Mouse (Mus musculus) frontal cortex, postnatal 36 days (tissue): Measurements from ENCODE around the gene Hist2h4.
"Not testable (repeated sequence)": the region's sequence is repeated elsewhere in the genome, so short reads cannot be mapped to it uniquely, and the experiment has no call there.

Source experiments
- DNase-seq, 2 experiments: peaks; one replicate each; pipeline ENCODE4 v3.0.0; 2022; ENCODE audit warnings: low spot score in 2 of 2

The Hist2h4 gene

DNA sequence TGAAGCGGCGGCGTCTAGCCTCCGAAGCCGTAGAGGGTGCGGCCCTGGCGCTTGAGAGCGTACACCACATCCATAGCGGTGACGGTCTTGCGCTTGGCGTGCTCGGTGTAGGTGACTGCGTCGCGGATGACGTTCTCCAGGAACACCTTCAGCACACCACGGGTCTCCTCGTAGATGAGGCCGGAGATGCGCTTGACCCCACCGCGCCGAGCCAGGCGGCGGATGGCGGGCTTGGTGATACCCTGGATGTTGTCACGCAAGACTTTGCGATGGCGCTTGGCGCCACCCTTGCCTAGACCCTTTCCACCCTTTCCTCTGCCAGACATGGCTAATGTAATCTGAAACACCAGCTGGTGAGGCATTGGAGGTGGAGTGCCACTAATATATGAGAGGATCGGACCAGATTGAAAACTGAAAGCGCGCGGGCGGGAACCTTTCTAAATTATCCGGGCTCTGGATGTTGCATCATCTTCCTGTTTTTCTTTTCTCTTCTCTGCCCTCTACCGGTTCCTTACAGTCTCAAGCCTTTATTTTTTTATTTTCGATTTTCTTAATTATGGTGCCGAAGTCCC is at the start of gene Hist2h4:
TSS of gene Hist2h4 (minus strand) at position 333 of the 572 bp plus-strand sequence.
- peak; percentile 98 to 100 for DNase-seq

GRCm38 (mm10) chr3:96312341-96313098 is 49.4 kb upstream of the Hist2h4 start:
- peak; percentile 32 to 49 for DNase-seq

- no peak for DNase-seq
Observed at GRCm38 (mm10) chr3:96309441-96309840, 46.3 kb upstream of the Hist2h4 start.

DNA sequence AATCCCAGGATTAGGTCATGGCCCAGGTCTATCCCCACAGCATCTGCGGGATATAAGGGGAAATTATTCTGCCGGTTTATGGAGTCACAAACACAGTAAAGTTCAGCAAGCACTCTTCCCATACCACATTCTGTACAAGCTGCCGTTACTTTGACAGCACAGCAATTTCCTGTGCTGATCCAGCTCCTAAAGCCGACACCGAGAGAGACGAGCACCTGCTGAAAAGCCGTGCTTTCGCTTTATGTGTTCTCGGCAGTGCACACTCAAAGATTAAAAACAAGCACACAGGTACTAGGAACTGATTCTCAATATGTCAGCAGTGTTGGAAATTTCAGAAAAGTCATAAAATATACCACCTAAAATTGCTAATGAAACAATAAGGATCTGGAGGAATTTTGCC is 43.4 kb upstream of the Hist2h4 start:
- DNase-seq = no peak

- DNase-seq = no peak
Observed at GRCm38 (mm10) chr3:96302076-96302475, 39.0 kb upstream of the Hist2h4 start.

- no peak for DNase-seq
Observed at GRCm38 (mm10) chr3:96300706-96301529, 37.8 kb upstream of the Hist2h4 start.

GRCm38 (mm10) chr3:96299562-96299961 is 36.5 kb upstream of the Hist2h4 start:
- no peak for DNase-seq

- DNase-seq = no peak
Observed at GRCm38 (mm10) chr3:96298360-96298759, 35.2 kb upstream of the Hist2h4 start.

DNA sequence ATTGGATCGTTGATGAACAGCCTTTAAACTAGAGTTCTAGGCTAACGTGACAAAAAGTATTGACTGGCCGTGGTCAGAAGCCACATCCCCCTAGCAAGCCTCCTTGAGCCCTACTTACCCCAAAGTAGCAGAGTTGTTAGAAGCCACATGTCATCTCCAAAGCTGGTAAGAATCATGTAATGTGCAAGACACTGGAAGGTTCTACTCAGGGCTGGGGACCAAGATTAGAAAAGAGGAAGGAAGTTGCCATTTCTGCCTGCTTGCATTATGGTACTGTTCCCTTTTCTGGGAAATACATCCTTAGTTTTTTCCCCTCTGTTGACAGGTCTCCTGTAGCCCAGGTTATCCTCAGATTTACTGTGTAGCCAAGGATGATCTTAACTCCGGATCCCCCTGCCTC is 30.7 kb upstream of the Hist2h4 start, which contains the start of gene Fcgr1:
TSS of gene Fcgr1 (minus strand) at position 183 of the 400 bp plus-strand sequence.
- DNase-seq = no peak

DNA sequence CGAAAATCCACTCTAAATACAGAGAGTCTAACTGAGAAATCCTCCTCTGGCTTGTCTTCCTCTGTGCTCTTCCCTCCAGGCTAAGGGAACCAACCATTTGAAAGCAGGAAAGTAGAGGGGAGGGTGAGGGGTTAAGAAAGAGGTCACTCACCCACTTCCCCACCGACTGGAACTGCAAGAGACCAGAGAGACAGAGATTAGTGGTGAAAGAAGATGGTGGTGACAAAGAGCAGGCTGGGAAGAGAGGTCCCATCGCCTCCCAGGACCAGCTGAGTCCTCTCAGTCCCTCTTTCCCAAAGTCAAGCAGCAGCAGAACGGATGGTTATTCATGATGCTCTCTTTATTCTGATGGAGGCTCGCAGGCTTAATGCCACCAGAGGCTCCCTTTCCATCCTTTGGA is 30.3 kb upstream of the Hist2h4 start:
- no peak for DNase-seq

GRCm38 (mm10) chr3:96292641-96293040 is 29.5 kb upstream of the Hist2h4 start:
- no peak for DNase-seq

DNA sequence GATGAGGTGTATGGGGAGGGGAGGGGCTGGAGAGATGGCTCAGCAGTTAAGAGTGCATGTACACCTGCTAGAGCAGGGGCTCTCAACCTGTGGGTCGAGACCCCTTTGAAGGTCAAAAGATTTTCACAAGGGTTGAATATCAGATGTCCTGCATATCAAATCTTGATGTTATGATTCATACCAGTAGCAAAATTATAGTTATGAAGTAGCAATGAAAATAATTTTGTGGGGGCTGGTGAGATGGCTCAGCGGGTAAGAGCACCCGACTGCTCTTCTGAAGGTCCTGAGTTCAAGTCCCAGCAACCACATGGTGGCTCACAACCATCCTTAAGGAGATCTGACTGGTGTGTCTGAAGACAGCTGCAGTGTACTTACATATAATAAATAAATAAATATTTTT is 27.6 kb upstream of the Hist2h4 start:
- DNase-seq = not testable (repeated sequence)

GRCm38 (mm10) chr3:96289201-96289600 is 26.1 kb upstream of the Hist2h4 start:
- no peak for DNase-seq

DNA sequence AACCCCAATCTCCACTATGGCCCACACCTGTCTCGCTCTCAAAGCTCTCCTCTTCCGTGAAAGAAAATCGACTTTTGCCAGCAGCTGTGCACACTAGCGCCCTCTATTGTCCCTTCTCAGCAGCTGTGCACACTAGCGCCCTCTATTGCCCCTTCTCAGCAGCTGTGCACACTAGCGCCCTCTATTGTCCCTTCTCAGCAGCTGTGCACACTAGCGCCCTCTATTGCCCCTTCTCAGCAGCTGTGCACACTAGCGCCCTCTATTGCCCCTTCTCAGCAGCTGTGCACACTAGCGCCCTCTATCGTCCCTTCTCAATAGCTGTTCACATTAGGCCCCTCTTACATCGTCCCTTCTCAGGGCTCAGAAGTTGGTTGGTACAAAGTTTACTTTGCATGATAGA is 24.2 kb upstream of the Hist2h4 start:
- not testable (repeated sequence) for DNase-seq

GRCm38 (mm10) chr3:96284457-96284856 is 21.3 kb upstream of the Hist2h4 start:
- peak in 1 of 2 experiments; percentile 60 for DNase-seq

DNA sequence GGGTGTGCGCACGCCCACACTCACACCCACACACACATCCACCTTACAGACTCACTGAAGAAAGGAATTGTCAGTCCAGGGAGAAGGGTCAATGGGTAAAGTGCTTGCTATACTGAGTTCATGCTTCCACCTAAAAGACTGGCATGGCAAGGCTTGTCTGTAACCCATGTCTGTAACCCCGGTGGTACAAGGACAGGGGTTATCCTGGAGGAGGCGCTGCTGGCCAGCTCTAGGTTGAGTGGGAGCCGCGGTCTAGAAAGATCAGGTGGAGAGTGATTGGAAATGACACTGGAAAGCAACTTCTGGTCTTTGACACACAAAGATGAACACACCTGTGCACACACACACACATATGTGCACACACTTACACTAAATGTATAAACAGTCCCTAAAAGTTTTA is 17.5 kb upstream of the Hist2h4 start:
- DNase-seq = no peak

GRCm38 (mm10) chr3:96277800-96278624 is 14.9 kb upstream of the Hist2h4 start:
- DNase-seq = peak; percentile 92 to 94

DNA sequence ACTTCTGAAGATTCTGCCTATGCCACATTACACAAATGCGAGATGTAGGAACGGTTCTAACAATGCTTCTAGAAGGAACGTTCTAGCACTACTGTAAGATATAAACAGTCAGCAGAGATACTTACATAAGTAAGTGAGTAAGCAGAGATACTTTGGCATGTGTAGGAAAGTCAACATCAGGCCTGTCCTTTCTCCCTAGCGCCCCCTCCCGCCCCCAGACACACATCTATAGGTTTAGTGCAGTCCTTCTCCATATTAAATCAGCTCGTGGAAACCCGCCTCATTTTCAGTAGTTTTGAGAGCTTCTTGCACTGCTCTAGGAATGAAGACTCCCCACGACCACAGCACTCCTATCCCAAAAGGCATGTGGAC is 14.3 kb upstream of the Hist2h4 start:
- peak in 1 of 2 experiments; percentile 46 for DNase-seq

DNA sequence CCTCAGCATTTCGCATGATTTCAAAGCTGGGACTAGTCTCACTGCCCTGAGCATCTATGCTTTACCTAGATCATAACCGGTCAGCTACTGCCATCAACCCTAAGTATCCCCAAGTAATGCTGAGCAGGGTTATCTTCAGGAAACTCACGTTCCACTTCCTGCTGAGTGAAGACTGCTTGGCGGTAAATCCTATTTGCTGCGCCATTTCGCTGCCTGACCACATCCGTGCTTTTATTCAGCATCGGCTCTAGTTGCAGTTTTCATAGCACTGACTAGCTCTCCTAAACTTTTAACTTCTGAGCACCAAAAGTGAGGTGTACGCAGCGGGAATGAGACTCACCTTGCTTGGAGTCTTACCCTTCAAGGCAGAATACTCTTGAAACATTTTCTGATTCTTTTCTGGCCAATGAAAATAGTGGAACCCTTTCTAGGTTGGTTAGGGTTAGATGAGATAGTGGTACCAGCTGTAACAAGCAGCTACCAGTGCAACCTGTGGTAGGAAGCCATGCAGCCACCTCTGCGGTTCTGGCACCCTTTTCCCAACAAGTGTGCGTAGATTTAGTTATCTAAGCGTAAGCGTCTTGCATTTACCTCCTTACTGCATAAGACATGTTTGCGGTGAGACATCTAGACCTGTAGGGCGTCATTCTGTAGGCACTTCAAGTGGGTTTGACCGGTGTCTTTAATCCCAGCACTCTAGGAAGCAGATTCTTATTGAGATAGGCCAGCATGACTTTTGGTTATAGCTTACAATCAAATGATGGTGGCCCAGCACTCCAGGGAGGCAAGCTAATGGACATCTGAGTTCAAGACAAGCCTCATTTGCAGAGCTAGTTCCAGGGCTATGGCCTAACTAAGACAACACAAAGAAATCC is 10.7 kb upstream of the Hist2h4 start:
- DNase-seq = no peak
